Mouse (Mus musculus) kidney, adult 2 months (tissue): Measurements from ENCODE around the gene Echs1.

Experiments
- CTCF ChIP-seq: fragments of 200-500 bp; conservative IDR thresholded peaks from 2 replicates; pipeline ENCODE4 v1.5.1; 2011; ENCODE audit warnings: low read depth, mild to moderate bottlenecking, control low read depth, low read length, moderate library complexity, mixed read lengths; ENCODE audit not compliant: insufficient read depth, insufficient read length
- POLR2A ChIP-seq: fragments of 200-500 bp; IDR thresholded peaks from one replicate; pipeline ENCODE4 v1.6.1; 2011; ENCODE audit warnings: low read depth, low read length, control low read depth

DNA sequence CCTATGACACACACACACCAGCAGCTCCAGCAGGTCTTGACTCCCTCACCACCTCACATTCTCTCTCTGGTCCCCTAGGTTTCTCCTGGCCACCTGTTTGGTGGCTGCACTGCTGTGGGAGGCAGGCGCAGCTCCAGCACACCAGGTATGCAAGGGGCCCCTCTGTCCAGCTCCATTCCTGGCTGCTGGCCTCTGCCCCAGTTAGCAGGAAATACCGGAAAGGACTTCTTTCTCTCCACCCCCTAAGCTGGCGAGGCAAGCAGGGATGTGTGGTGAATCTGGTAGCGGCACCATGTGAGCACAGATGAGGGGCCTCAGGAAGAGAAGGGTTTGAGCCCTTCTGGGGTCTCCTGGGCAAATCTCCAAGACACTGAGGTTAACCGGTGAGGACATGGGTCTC lies 21.3 kb downstream of the Echs1 start:
- TF ChIP-seq CTCF: no peak
- TF ChIP-seq POLR2A: no peak
